Mouse (Mus musculus) liver, postnatal 0 days (tissue): ENCODE data around the gene Spin1.

ENCODE experiments used
- CTCF ChIP-seq: sonication (generic); IDR thresholded peaks from 2 replicates; pipeline ENCODE4 v1.5.1; 2016; ENCODE audit warnings: antibody characterized with exemption, low read depth
- EP300 ChIP-seq: IDR thresholded peaks from 2 replicates; pipeline ENCODE4 v1.6.1; 2016; ENCODE audit warnings: antibody characterized with exemption, low read depth, mild to moderate bottlenecking

DNA sequence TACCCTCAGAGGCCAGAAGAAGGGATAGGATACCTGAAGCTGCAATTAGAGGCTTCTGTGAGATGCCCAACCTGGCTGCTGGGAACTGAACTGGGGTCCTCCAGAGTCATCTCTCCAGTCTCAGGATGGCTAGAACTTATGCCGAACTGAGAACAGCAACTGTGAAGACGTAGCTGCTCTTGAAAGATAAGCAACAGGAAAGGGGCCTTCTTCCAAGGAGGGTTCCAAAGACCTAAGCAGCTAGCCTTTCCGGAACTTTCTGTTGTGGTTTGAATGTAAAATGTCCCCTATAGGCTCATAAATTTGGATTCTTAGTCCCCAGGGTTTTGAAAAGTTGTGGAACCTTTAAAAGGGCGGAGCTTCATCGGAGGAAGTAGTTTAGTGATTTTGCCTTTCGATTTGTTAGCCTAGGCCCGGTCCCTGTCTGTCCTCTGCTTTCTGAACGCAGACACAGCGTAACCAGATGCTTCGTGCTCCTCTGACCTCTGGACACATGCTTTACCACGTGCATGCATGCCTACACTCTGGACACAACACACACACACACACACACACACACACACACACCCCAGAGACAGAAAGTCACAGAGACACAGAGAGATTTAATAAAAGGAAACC is 29.5 kb upstream of the Spin1 start:
- TF ChIP-seq CTCF (no peak), EP300 (no peak)
